Mouse (Mus musculus) liver, embryonic 14.5 days (tissue): ENCODE measurements around the gene Clcn5.

Experiments
- CTCF ChIP-seq: IDR thresholded peaks from 2 replicates; pipeline ENCODE4 v1.5.1; 2016; ENCODE audit warnings: antibody characterized with exemption, low read depth, control low read depth
- EP300 ChIP-seq: IDR thresholded peaks from 2 replicates; pipeline ENCODE4 v1.6.1; 2016; ENCODE audit warnings: antibody characterized with exemption, low read depth

DNA sequence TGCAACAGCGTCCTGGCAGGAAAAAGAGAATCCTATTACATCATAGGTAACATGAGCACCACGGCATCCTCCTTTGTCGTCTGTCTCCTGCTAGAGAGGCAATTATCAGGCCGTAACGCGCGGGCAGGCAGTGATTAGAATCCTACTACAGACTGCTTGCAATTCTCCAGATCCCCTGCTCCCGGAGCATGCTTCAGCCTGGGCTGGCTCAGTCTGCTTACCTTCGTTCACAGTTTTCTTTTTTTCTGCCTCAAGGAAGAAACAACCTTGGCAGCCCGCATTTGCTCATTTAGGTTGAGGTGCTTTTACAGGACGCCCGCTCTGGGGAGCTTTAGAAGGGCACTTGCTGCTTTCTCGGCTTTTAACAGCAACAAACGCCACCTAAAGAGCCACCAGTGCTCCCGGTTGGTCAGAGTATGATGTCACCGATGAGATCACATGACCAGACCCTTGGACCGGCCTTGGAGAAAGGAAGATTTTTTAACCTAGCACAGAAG lies 130.8 kb downstream of the Clcn5 start:
- TF ChIP-seq CTCF = no peak
- TF ChIP-seq EP300 = no peak
